Mouse (Mus musculus) liver, embryonic 16.5 days (tissue): ENCODE results near the gene Inafm2. TPM values are rescaled to one million over a fixed set of nuclear protein-coding genes. Genes with fewer than 3 reads are reported as not detected.
A peak's percentile ranks its signal among the peaks of the same experiment; 100 is the strongest.

Experiments used
- ATAC-seq: fragments of 200-750 bp; cut with Nextera tagmentation; 2 replicates; pipeline ENCODE4 v1.8.0; 2017; ENCODE audit warnings: low read depth, mild to moderate bottlenecking, moderate number of reproducible peaks, moderate library complexity
- H3K27ac ChIP-seq: fragments of 300-500 bp; sonication (generic); 2 replicates; pipeline ENCODE4 v1.5.1; 2014; ENCODE audit warnings: mild to moderate bottlenecking, low read length
- H3K27me3 ChIP-seq: fragments of 300-500 bp; sonication (generic); 2 replicates; pipeline ENCODE4 v1.6.1; 2014; ENCODE audit warnings: low read depth, low read length, mixed read lengths; ENCODE audit not compliant: control insufficient read depth, insufficient read depth
- H3K36me3 ChIP-seq: fragments of 300-500 bp; sonication (generic); 2 replicates; pipeline ENCODE4 v1.6.1; 2014; ENCODE audit warnings: mild to moderate bottlenecking; ENCODE audit not compliant: control insufficient read depth, insufficient read depth
- H3K4me1 ChIP-seq: fragments of 300-500 bp; sonication (generic); 2 replicates; pipeline ENCODE4 v1.6.1; 2014; ENCODE audit warnings: low read depth, low read length, mixed read lengths; ENCODE audit not compliant: control insufficient read depth
- H3K4me2 ChIP-seq: fragments of 300-500 bp; sonication (generic); 2 replicates; pipeline ENCODE4 v1.6.1; 2014; ENCODE audit warnings: low read depth, low read length, mixed read lengths
- H3K4me3 ChIP-seq: fragments of 300-500 bp; sonication (generic); 2 replicates; pipeline ENCODE4 v1.5.1; 2014; ENCODE audit warnings: low read depth, mild to moderate bottlenecking, low read length
- H3K9ac ChIP-seq: fragments of 300-500 bp; sonication (generic); 2 replicates; pipeline ENCODE4 v1.6.1; 2014; ENCODE audit warnings: low read depth, low read length
- H3K9me3 ChIP-seq: fragments of 300-500 bp; sonication (generic); replicated peaks from 2 replicates; pipeline ENCODE4 v1.6.1; 2016; ENCODE audit warnings: low read length; ENCODE audit not compliant: control insufficient read depth
- WGBS: fragments of 180-500 bp; shearing (Covaris S2); extraction: QIAGEN DNeasy Blood & Tissue Kit; methylation state at CpG from one replicate; pipeline ENCODE4 v1.1.7; 2014; ENCODE audit not compliant: insufficient replicate concordance; 5-methylcytosine and 5-hydroxymethylcytosine counted together
- polyA plus RNA-seq: library from polyadenylated mRNA; unstranded; fragments of >200 nt; fragmentation: Nextera tagmentation; extraction: Ambion mirVana; gene quantifications from 2 replicates; pipeline ENCODE4 v1.2.1, GENCODE M21; 2015

Gene Inafm2
- polyA plus RNA-seq, 1 experiment from 2014 or later, result 12.1 TPM

DNA sequence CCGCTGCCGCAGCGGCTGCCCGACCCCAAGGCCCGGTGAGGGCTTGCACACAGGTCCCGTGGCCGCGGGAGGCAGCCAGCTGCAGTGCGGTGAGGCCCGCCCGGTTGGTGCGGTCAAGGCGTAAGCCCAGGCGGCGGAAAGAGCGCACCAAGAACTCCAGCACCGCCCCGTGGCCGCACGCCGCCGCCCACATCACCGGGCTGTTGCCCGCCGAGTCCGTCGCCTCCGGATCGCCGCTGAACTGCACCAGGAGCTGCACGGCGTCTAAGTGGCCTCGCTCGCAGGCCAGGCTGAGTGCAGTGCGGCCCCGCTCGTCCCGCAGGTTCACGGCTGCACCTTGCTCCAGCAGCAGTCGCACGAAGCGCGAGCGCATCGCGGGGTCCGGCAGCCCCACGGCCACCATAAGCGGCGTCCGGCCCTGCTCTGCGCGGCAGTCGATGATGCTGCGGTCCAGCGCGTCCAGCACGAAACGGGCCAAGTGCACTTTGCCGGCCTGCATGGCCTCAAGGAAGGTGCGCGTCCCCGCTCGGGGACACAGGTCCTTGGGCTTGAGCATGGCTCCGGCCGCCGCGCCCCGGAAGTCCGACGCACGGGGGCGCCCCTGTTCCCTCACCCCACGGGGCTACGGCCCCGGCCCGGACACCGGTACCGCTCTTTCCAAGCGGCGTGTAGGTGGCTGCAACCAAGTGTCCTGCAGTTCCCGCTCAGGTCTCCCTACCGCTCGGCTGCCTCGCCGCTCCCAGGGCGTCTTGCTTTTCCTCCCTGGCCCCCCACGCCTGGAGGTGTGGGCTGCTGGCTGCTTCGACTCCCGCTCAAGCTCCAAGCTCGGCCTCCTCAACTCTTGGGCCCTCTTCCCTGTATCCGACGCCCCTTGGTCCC, 42.4 kb upstream of the Inafm2 start:
- H3K27me3 ChIP-seq, result peaks cover 95% of the 10 kb centered on the region
- peak; percentile 14 for ATAC-seq
- H3K4me3 ChIP-seq, result peak overlapping the region; percentile 52
- H3K36me3 ChIP-seq, result no peaks in the 10 kb centered on the region
- H3K4me2 ChIP-seq, result peak overlapping the region; percentile 62
- H3K9ac ChIP-seq, result peak overlapping the region; percentile 7; the same call in 1 of the 2 replicates
- no peak overlapping the region for H3K27ac ChIP-seq
- peaks cover 20% of the 10 kb centered on the region for H3K4me1 ChIP-seq
- WGBS, result 1% methylated on average over 93 of the region's 93 CpGs
- no peaks in the 10 kb centered on the region for H3K9me3 ChIP-seq

DNA sequence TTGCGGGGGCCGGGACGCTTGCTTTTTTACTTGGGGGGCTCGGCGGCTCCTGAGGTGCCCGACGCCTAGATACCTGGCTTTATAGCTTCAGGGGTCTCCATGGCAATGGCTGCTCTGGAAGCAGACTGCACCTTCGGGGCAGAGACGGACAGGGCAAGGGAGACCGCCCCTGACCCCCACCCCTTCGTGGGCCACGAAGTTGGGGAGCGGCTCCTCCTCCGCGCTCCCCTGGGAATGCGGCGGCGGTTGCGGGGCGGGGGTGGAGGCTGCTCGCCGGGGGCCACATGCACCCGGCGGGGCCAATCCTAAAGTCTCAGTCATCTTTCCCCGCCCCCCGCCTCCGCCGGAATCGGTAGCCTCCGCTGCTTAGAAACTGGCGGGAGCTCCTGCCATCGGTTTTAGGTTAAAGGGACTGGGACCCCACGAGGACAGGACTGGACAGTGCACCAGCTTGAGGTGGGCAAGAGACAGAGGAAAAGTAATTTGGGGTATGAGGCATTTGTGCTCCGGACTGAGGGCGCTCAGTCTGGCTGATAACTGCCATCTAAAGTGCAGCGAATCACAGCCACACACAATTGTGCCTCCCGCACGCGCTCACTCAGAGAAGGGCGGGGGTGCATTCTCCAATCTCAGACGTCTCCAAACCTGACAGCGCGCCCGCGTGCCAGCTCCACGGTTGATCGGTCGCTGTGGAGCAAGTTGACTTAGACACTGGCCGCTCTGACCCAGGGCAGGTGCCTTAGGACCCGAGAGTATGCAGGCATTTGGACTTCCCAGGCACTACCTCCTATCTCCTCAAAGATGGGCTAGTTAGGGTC, 41.4 kb upstream of the Inafm2 start, which contains the start of gene Ankrd63:
Gene Ankrd63, minus strand, starts transcription at position 51 of the 818 bp plus-strand sequence.
- H3K9me3 ChIP-seq, result no peaks in the 10 kb centered on the region
- no peak for ATAC-seq
- under 1% methylated on average over 50 of the region's 50 CpGs for WGBS
- peak within 1 kb of the TSS; percentile 62 for H3K4me2 ChIP-seq
- H3K27ac ChIP-seq, result no peak within 1 kb of the TSS
- peaks cover 97% of the 10 kb centered on the region for H3K27me3 ChIP-seq
- peaks cover 20% of the 10 kb centered on the region for H3K4me1 ChIP-seq
- H3K9ac ChIP-seq, result peak within 1 kb of the TSS; percentile 7; the same call in 1 of the 2 replicates
- H3K4me3 ChIP-seq, result peak within 1 kb of the TSS; percentile 52
- H3K36me3 ChIP-seq, result no peaks in the 10 kb centered on the region

DNA sequence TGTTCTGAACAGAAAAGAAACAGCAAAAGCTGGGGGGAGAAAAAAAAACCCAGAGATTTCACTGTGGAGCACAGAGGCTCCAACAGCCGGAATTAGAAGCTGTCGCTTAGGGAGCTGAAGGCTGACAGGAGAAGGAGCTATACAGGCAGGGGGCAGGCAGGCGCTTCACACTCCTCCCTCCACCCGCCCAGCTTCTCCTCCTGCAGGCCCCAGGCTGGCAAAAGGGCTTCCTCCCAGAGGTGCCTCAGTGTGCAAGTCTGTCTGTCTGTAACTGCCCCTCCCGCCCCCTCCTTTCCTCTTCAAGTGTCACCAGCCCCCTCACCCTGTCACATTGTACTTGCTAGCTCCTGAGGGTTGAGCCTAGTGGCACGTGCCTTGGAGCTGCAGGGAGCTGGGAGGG, 39.1 kb upstream of the Inafm2 start:
- no peak overlapping the region for H3K27ac ChIP-seq
- H3K4me3 ChIP-seq, result no peak overlapping the region
- no peaks in the 10 kb centered on the region for H3K9me3 ChIP-seq
- H3K9ac ChIP-seq, result no peak overlapping the region
- no peak for ATAC-seq
- no peak overlapping the region for H3K4me2 ChIP-seq
- WGBS, result 8% methylated on average over 6 of the region's 6 CpGs
- no peaks in the 10 kb centered on the region for H3K36me3 ChIP-seq
- peaks cover 26% of the 10 kb centered on the region for H3K4me1 ChIP-seq
- peaks cover 95% of the 10 kb centered on the region for H3K27me3 ChIP-seq

DNA sequence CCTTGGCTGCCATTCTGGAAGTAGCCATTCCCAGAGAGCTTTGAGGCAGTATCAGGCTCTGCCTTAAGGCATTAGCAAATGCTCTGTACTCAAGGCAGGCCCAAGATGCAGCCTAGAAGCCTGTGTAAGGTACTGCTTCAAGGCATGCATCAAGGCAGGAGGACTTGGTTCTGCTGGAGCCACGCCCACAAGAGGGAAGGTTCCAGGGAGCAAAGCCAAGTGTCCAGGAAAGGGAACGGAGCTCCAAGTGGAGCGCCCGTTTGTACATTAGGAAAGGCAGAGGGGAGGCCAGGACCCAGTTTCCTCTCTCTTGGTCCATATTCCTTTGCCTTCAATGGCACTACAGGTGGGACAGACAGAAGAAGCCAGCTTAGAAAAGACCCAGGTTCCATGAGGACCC, 37.1 kb upstream of the Inafm2 start:
- Histone ChIP-seq H3K9me3 (no peaks in the 10 kb centered on the region), H3K27ac (no peak overlapping the region), H3K36me3 (no peaks in the 10 kb centered on the region), H3K4me3 (no peak overlapping the region), H3K9ac (no peak overlapping the region), H3K4me1 (peaks cover 15% of the 10 kb centered on the region), H3K27me3 (peaks cover 88% of the 10 kb centered on the region), H3K4me2 (no peak overlapping the region)
- 65% methylated on average over 4 of the region's 4 CpGs for WGBS
- no peak for ATAC-seq

DNA sequence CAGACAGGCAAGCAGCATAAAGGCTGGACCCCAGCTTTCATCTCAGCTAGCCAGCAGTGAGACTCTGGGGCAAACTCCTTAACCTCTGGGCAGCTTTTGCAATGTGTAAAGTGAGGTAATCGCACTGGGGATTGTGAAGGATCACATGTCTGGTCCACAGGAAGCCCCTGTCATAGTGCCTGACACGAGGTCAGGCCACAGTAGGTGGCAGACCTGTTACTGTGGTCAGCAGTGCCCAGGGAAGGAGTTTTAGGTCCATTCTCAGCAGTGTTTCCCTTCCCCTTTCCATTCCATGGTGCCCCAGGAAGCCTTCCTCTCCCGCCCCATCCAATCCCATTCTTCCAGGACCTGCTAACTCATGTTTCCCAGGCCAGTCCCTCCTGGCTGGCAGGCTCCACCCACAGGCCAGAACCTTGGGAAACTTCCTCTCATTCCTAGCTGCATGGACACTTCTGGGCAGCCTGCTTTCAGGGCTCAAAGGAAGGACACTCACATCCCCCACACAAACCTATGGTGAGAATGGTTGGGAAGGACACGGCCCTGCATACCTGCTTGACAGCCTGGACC, 35.8 kb upstream of the Inafm2 start:
- no peak overlapping the region for H3K9ac ChIP-seq
- no peaks in the 10 kb centered on the region for H3K9me3 ChIP-seq
- H3K27ac ChIP-seq, result no peak overlapping the region
- no peak overlapping the region for H3K4me2 ChIP-seq
- H3K27me3 ChIP-seq, result peaks cover 75% of the 10 kb centered on the region
- no peak; the same call in 1 of the 2 replicates for ATAC-seq
- peaks cover 9% of the 10 kb centered on the region for H3K4me1 ChIP-seq
- H3K4me3 ChIP-seq, result no peak overlapping the region
- H3K36me3 ChIP-seq, result no peaks in the 10 kb centered on the region
- WGBS, result 30% methylated on average over 4 of the region's 4 CpGs

DNA sequence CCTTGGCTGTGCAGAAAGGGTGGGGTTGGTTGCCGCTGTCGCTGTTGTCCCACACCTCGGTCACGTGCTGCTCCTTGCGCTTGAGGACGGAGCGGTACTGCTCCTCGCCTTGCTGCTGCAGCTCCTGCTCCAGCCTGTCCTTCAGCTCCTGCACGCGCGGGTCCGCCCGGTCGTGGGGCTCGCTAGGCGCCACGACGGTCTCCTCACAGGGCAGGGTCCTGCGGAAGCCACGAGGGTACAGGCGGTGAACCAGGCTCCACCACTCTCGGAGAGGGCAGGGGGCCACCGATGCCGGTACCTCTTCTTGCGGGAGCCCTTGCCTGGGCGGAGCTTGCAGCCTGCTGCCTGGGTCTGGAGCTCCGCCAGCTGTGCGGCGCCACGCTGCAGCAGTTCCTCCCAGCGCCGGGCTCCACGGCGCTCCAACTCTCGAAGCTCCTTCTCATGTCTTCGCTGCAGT, 34.5 kb upstream of the Inafm2 start:
- 30% methylated on average over 33 of the region's 36 CpGs for WGBS
- peaks cover 62% of the 10 kb centered on the region for H3K27me3 ChIP-seq

DNA sequence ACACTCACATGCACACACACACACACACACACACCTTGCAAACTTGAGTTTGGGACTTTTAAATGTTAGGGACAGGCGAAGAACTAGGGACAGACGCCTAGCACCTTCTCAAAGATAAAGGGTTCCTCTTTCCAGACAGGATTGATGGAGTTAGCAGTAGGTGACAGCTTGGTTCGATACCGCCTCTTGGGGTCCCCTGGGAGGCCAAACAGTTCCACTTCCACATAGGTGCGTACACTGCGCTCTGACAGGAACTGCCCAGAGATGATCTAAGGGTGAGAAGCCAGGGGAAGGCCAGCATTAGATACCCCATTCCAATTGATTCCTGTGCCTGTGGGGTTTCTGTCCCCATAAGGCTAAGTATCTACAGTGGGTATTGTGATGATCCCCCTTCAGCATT, 31.9 kb upstream of the Inafm2 start:
- Histone ChIP-seq H3K36me3 (no peaks in the 10 kb centered on the region), H3K4me3 (no peak overlapping the region), H3K4me2 (no peak overlapping the region), H3K27me3 (peaks cover 38% of the 10 kb centered on the region), H3K4me1 (peaks cover 9% of the 10 kb centered on the region), H3K9ac (no peak overlapping the region), H3K9me3 (no peaks in the 10 kb centered on the region), H3K27ac (no peak overlapping the region)
- 74% methylated on average over 6 of the region's 6 CpGs for WGBS
- ATAC-seq, result no peak

More for the DNA sequence above, 34.5 kb upstream of the Inafm2 start:
- Histone ChIP-seq H3K4me3 (peak overlapping the region; percentile 30; the same call in 1 of the 2 replicates), H3K36me3 (no peaks in the 10 kb centered on the region), H3K4me2 (peak overlapping the region; percentile 49), H3K4me1 (peaks cover 9% of the 10 kb centered on the region), H3K27ac (no peak overlapping the region), H3K9me3 (no peaks in the 10 kb centered on the region), H3K9ac (no peak overlapping the region)
- ATAC-seq, result peak; percentile 25

DNA sequence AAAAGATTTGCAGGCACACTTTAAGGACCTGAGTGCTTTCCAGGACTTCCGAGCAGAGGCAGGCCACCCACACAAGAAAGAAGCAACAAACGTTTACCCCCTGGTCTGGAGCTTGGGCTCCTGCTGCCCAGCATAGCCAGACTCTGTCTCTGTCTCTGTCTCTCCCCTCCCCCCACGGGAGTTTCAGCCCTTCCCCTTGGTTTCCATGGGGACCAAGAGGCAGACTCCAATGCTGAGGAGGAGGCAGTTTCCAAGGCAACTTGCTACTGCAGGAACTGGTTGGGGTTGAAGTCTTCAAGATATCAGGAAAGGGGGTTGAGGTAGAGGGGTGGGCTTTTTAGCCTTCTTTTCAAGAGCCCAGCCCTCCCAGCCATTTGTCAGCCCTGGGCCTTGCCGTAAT, 31.3 kb upstream of the Inafm2 start:
- no peak for ATAC-seq

More for the DNA sequence above, 31.3 kb upstream of the Inafm2 start:
- H3K4me3 ChIP-seq, result no peak overlapping the region
- WGBS, result 48% methylated on average over 4 of the region's 4 CpGs
- H3K27me3 ChIP-seq, result peaks cover 33% of the 10 kb centered on the region
- H3K27ac ChIP-seq, result no peak overlapping the region
- peaks cover 9% of the 10 kb centered on the region for H3K4me1 ChIP-seq
- H3K36me3 ChIP-seq, result no peaks in the 10 kb centered on the region
- H3K9ac ChIP-seq, result no peak overlapping the region
- H3K9me3 ChIP-seq, result no peaks in the 10 kb centered on the region
- H3K4me2 ChIP-seq, result no peak overlapping the region
